Mouse (Mus musculus): ENCODE measurements around the gene Cldn14. TPM values are rescaled to one million over a fixed set of nuclear protein-coding genes. Genes with fewer than 3 reads are reported as not detected.

Gene Cldn14
- total RNA-seq, 2 experiments from 2014 or later, result not detected

GRCm38 (mm10) chr16:93920673-93921072 lies 88.0 kb downstream of the Cldn14 start:
- no peak for ATAC-seq (replicated peaks; ENCODE audit: low FRiP score, low TSS enrichment, poor library complexity, severe bottlenecking)

- ATAC-seq (replicated peaks; ENCODE audit: low FRiP score, low TSS enrichment, poor library complexity, severe bottlenecking), result no peak
Measured at GRCm38 (mm10) chr16:93919189-93919588, 89.4 kb downstream of the Cldn14 start.

GRCm38 (mm10) chr16:93918679-93919060 lies 90.0 kb downstream of the Cldn14 start:
- ATAC-seq (replicated peaks; ENCODE audit: low FRiP score, low TSS enrichment, poor library complexity, severe bottlenecking), result no peak

- ATAC-seq (replicated peaks; ENCODE audit: low FRiP score, low TSS enrichment, poor library complexity, severe bottlenecking), result peak; percentile 84
Measured at GRCm38 (mm10) chr16:93917712-93918678, 90.6 kb downstream of the Cldn14 start.

- ATAC-seq (replicated peaks; ENCODE audit: low FRiP score, low TSS enrichment, poor library complexity, severe bottlenecking), result peak; percentile 47; the same call in 1 of the 2 replicates
Measured at GRCm38 (mm10) chr16:93915338-93915849, 93.2 kb downstream of the Cldn14 start.

GRCm38 (mm10) chr16:93913881-93914576 lies 94.6 kb downstream of the Cldn14 start:
- no peak for ATAC-seq (replicated peaks; ENCODE audit: low FRiP score, low TSS enrichment, poor library complexity, severe bottlenecking)

- no peak for ATAC-seq (replicated peaks; ENCODE audit: low FRiP score, low TSS enrichment, poor library complexity, severe bottlenecking)
Measured at GRCm38 (mm10) chr16:93912808-93913207, 95.8 kb downstream of the Cldn14 start.

- no peak for ATAC-seq (replicated peaks; ENCODE audit: low FRiP score, low TSS enrichment, poor library complexity, severe bottlenecking)
Measured at GRCm38 (mm10) chr16:93912158-93912557, 96.5 kb downstream of the Cldn14 start.

GRCm38 (mm10) chr16:93910735-93911665 lies 97.6 kb downstream of the Cldn14 start:
- ATAC-seq (replicated peaks; ENCODE audit: low FRiP score, low TSS enrichment, poor library complexity, severe bottlenecking), result peak; percentile 62

- ATAC-seq (replicated peaks; ENCODE audit: low FRiP score, low TSS enrichment, poor library complexity, severe bottlenecking), result no peak
Measured at GRCm38 (mm10) chr16:93909936-93910335, 98.7 kb downstream of the Cldn14 start.

GRCm38 (mm10) chr16:93908196-93908595 lies 100.4 kb downstream of the Cldn14 start:
- no peak for ATAC-seq (replicated peaks; ENCODE audit: low FRiP score, low TSS enrichment, poor library complexity, severe bottlenecking)

- ATAC-seq (replicated peaks; ENCODE audit: low FRiP score, low TSS enrichment, poor library complexity, severe bottlenecking), result no peak
Measured at GRCm38 (mm10) chr16:93907761-93908160, 100.9 kb downstream of the Cldn14 start.

GRCm38 (mm10) chr16:93906156-93907014 lies 102.3 kb downstream of the Cldn14 start:
- peak; percentile 74 for ATAC-seq (replicated peaks; ENCODE audit: low FRiP score, low TSS enrichment, poor library complexity, severe bottlenecking)

GRCm38 (mm10) chr16:93903027-93903426 lies 105.6 kb downstream of the Cldn14 start:
- peak; percentile 28; the same call in 1 of the 2 replicates for ATAC-seq (replicated peaks; ENCODE audit: low FRiP score, low TSS enrichment, poor library complexity, severe bottlenecking)

GRCm38 (mm10) chr16:93893285-93893684 lies 115.4 kb downstream of the Cldn14 start:
- ATAC-seq (replicated peaks; ENCODE audit: low FRiP score, low TSS enrichment, poor library complexity, severe bottlenecking), result no peak

GRCm38 (mm10) chr16:93890948-93891604 lies 117.6 kb downstream of the Cldn14 start:
- peak; percentile 68 for ATAC-seq (replicated peaks; ENCODE audit: low FRiP score, low TSS enrichment, poor library complexity, severe bottlenecking)

- no peak for ATAC-seq (replicated peaks; ENCODE audit: low FRiP score, low TSS enrichment, poor library complexity, severe bottlenecking)
Measured at GRCm38 (mm10) chr16:93888481-93888880, 120.2 kb downstream of the Cldn14 start.

GRCm38 (mm10) chr16:93884722-93885113 lies 123.9 kb downstream of the Cldn14 start:
- no peak for ATAC-seq (replicated peaks; ENCODE audit: low FRiP score, low TSS enrichment, poor library complexity, severe bottlenecking)
